Mouse (Mus musculus) liver, adult 2 months (tissue): ENCODE results near the gene Yif1a. TPM values are rescaled to one million over a fixed set of nuclear protein-coding genes. Genes with fewer than 3 reads are reported as not detected.

Experiments
- DNase-seq: peaks from one replicate; pipeline ENCODE4 v3.0.0-alpha.2; 2011; ENCODE audit warnings: low read depth, low spot score; ENCODE audit errors: extremely low read depth
- H3K27ac ChIP-seq: fragments of 200-500 bp; replicated peaks from 2 replicates; pipeline ENCODE4 v1.5.1; 2012; ENCODE audit warnings: low read depth, mild to moderate bottlenecking, control low read depth, inconsistent platforms, low read length; ENCODE audit not compliant: insufficient read depth
- H3K27me3 ChIP-seq: fragments of 200-500 bp; 2 replicates; pipeline ENCODE4 v1.6.1; 2012; ENCODE audit warnings: mild to moderate bottlenecking, moderate library complexity, low read length, inconsistent platforms; ENCODE audit not compliant: control insufficient read depth, insufficient read depth
- H3K36me3 ChIP-seq: fragments of 200-500 bp; 2 replicates; pipeline ENCODE4 v1.6.1; 2012; ENCODE audit warnings: low read length, inconsistent platforms; ENCODE audit not compliant: control insufficient read depth, insufficient read depth
- H3K4me1 ChIP-seq: fragments of 200-500 bp; 2 replicates; pipeline ENCODE4 v1.6.1; 2011; ENCODE audit warnings: low read length; ENCODE audit not compliant: control insufficient read depth, insufficient read depth
- H3K4me3 ChIP-seq: fragments of 200-500 bp; 2 replicates; pipeline ENCODE4 v1.5.1; 2011; ENCODE audit warnings: low read depth, mild to moderate bottlenecking, control low read depth, low read length, moderate library complexity; ENCODE audit not compliant: insufficient read depth
- H3K79me2 ChIP-seq: fragments of 200-500 bp; 2 replicates; pipeline ENCODE4 v1.6.1; 2012; ENCODE audit warnings: inconsistent platforms, mild to moderate bottlenecking, low read length, moderate library complexity; ENCODE audit not compliant: control insufficient read depth, insufficient read depth
- H3K9ac ChIP-seq: fragments of 200-500 bp; 2 replicates; pipeline ENCODE4 v1.6.1; 2012; ENCODE audit warnings: low read depth, mild to moderate bottlenecking, control low read depth, inconsistent platforms, low read length
- CTCF ChIP-seq: fragments of 200-500 bp; IDR thresholded peaks from 2 replicates; pipeline ENCODE4 v1.5.1; 2011; ENCODE audit warnings: low read depth, low read length, control low read depth
- POLR2A ChIP-seq: fragments of 200-500 bp; IDR thresholded peaks from 2 replicates; pipeline ENCODE4 v1.6.1; 2011; ENCODE audit warnings: low read length, control low read depth; ENCODE audit not compliant: insufficient read depth; ENCODE audit errors: extremely low read depth
- WGBS: fragments of 180-500 bp; shearing (Covaris S2); methylation state at CpG from one replicate; pipeline ENCODE4 v1.1.7; 2018; 5-methylcytosine and 5-hydroxymethylcytosine counted together
- polyA plus RNA-seq: library from polyadenylated mRNA; depleted of rRNA; stranded (reverse); fragments of >200 nt; gene quantifications from 2 replicates; pipeline ENCODE4 v1.2.3, GENCODE M21; 2012
- total RNA-seq: library from RNA; depleted of rRNA; stranded (reverse); fragments of >200 nt; gene quantifications from 2 replicates; pipeline ENCODE4 v1.2.3, GENCODE M21; 2014

Yif1a gene
- total and polyA plus RNA-seq, 2 experiments, result 79.3 to 188 TPM

DNA sequence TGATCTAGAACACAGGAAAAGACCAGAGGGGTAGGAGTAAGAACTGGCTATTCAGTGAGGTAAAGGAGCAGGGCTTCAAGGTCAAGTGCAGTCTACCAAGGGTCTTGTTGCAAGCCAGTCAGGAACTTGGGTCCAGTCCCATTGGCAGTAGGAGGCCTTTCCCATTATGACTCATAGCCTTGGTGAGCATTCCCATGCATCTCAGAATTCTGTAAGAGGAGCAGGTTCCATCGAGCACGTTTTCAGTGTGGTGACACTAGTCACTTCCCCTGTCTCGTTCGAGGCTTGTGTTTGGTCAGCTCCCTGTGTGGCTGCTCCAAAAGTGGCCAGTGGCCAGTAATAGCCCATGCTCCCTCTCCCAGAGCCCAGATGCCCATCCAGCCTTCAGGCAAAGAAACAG lies 42.8 kb upstream of the Yif1a start:
- H3K36me3 ChIP-seq, result peaks cover 2% of the 10 kb centered on the region; the same call in 1 of the 2 replicates

DNA sequence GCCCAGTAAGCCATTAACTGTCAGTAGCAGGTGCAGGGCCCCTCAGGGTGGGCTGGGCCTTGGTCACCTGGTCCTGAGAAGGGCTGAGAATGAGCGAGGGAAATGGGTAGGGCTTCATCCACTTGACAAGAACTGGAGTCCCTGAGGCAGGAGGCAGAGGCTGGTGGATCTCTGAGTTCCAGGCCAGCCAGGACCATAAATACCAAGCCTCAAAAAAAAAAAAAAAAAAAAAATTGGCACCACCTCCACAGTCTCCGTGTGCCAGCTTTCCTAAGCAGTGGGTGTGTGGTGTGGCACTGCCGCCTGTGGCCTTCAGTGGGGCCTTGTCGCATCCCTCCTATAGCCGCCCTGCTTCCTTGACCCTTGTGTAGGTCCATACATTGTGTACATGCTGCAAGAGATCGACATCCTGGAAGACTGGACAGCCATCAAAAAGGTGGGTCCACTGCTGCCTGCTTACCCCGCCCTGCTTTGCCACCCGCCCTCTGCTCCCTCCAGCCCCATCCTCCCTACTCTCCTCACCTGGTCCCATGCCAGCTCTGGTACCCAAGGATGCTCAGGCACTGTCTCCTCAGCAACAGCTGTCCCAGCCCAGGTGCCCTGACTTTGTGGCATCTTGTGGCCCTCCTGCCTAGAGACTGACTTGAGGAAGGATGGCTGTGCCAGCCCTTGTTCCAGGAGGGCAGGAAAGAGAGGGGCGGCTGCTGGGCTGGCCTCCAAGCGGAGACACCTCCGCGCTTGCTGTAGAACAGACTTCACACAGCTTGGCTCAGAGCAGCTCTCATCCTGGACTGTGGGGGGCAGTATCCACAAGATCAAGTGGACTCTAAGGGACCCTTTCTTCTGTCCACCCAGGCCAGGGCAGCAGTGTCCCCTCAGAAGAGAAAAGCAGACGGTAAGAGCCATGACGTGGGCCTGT lies 39.9 kb upstream of the Yif1a start:
- H3K79me2 ChIP-seq, result no peaks in the 10 kb centered on the region
- H3K4me1 ChIP-seq, result no peaks in the 10 kb centered on the region
- H3K36me3 ChIP-seq, result peaks cover 2% of the 10 kb centered on the region; the same call in 1 of the 2 replicates
- no peak overlapping the region for H3K9ac ChIP-seq
- DNase-seq, result no peak
- H3K27me3 ChIP-seq, result no peaks in the 10 kb centered on the region
- no peak overlapping the region for H3K4me3 ChIP-seq
- 86% methylated on average over 14 of the region's 14 CpGs for WGBS
- no peak overlapping the region for H3K27ac ChIP-seq
- TF ChIP-seq CTCF (no peak), POLR2A (no peak)

More for the DNA sequence above, 42.8 kb upstream of the Yif1a start:
- Histone ChIP-seq H3K4me3 (no peak overlapping the region), H3K4me1 (peaks cover 4% of the 10 kb centered on the region; the same call in 1 of the 2 replicates), H3K79me2 (no peaks in the 10 kb centered on the region), H3K27ac (no peak overlapping the region), H3K27me3 (no peaks in the 10 kb centered on the region), H3K9ac (no peak overlapping the region)
- TF ChIP-seq CTCF (no peak), POLR2A (no peak)
- DNase-seq, result no peak
- 67% methylated on average over 4 of the region's 4 CpGs for WGBS

DNA sequence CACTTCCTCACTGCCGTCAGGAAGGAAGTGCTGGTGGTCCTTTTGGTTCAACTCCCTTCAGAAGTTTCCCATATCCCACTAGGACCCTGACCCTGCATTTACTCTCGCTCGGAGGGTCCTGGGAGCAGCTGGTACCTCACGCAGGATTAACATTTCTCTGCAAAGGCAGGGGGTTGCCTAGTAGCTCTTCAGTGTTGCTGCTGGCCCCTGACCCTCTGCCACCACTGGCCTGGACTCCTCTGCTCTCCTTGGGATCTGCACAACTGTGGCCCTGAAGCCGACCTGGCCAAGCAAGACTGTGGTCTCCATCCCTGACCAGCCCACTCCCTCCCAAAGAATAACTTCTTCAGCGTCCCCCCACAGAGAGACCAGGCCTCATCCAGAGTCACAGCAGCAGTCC lies 39.0 kb upstream of the Yif1a start:
- Histone ChIP-seq H3K27me3 (no peaks in the 10 kb centered on the region), H3K79me2 (no peaks in the 10 kb centered on the region), H3K9ac (no peak overlapping the region), H3K4me3 (no peak overlapping the region), H3K27ac (no peak overlapping the region), H3K36me3 (peaks cover 2% of the 10 kb centered on the region; the same call in 1 of the 2 replicates), H3K4me1 (no peaks in the 10 kb centered on the region)
- TF ChIP-seq POLR2A (no peak), CTCF (no peak)
- WGBS, result 92% methylated on average over 6 of the region's 6 CpGs
- no peak for DNase-seq

DNA sequence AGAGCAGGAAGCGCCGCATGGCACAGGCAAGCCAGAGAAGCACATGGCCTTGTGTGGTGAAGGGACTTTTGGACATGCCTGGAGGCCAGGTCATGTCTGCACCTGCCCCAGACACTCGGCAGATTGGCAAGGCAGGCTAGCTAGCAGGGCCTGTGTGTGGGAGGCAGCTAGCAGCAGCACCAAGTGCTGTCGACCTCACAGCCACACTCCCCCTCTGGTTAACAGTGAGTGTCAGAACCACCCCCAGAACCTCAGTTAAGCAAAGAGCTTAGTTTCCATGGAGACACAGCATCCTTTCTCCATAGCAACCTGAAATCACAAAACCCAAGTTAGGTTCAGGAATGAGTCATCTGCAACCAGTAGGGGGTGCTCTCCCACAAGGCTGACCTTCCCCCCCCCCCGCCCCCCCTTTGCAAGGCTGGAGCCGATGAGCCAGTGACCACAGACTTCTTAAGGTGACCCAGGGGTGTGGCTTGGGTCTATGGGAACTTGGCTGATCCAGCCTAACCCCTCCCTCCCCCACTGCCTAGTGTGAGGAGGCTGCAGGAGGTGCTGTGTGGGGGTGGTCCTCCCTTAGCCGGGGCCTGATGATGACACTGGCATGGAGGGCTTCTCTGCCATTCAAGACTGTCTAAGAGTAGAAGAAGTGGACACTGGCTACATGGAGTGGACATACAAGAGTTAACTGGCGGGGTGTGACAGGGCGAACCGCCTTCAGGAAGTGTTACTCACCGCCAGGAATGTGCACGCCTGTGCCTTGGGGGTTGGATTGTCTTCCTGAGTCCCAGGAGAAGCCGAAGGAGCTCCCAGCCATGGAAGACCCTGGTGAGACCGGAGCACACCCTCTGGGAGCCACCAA lies 38.1 kb upstream of the Yif1a start, which contains the start of gene Rin1:
Gene Rin1 (plus strand): TSS at position 435 of the 859 bp plus-strand sequence.
- 32% methylated on average over 14 of the region's 14 CpGs for WGBS
- DNase-seq, result peak; percentile 16
- TF ChIP-seq POLR2A (no peak), CTCF (peak; percentile 17; the same call in 1 of the 2 replicates)
- 0 out of 2 replicates have a peak within 1 kb of the TSS, but pooled peaks have one; percentile 10 for H3K9ac ChIP-seq
- H3K4me3 ChIP-seq, result peak within 1 kb of the TSS; percentile 33; the same call in 1 of the 2 replicates
- H3K27me3 ChIP-seq, result no peaks in the 10 kb centered on the region
- no peak within 1 kb of the TSS for H3K27ac ChIP-seq
- peaks cover 2% of the 10 kb centered on the region; the same call in 1 of the 2 replicates for H3K36me3 ChIP-seq
- no peaks in the 10 kb centered on the region for H3K4me1 ChIP-seq
- no peaks in the 10 kb centered on the region for H3K79me2 ChIP-seq

DNA sequence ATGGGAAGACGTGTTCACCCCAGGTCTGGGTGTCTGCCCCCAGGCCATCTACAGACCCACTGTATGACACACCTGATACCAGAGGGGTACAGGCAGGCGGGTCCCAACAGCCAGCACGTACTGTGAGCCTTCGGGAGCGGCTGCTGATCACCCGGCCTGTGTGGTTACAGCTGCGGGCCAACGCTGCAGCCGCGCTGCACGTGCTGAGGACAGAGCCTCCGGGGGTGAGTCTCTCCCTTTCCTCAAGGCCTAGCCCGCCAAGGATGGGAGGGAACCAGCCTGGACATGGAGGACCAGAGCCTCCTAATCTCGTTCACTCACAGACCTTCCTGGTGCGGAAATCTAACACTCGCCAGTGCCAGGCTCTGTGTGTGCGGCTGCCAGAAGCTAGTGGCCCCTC lies 37.3 kb upstream of the Yif1a start:
- peak overlapping the region; percentile 22; the same call in 1 of the 2 replicates for H3K4me3 ChIP-seq
- H3K4me1 ChIP-seq, result no peaks in the 10 kb centered on the region
- WGBS, result 30% methylated on average over 17 of the region's 17 CpGs
- H3K36me3 ChIP-seq, result peaks cover 2% of the 10 kb centered on the region; the same call in 1 of the 2 replicates
- H3K9ac ChIP-seq, result 0 out of 2 replicates have a peak overlapping the region, but pooled peaks have one; percentile 10
- H3K27ac ChIP-seq, result no peak overlapping the region
- DNase-seq, result no peak
- H3K79me2 ChIP-seq, result no peaks in the 10 kb centered on the region
- TF ChIP-seq POLR2A (no peak), CTCF (no peak)
- no peaks in the 10 kb centered on the region for H3K27me3 ChIP-seq
